Mouse (Mus musculus): Measurements from ENCODE around the gene Irf7.

DNA sequence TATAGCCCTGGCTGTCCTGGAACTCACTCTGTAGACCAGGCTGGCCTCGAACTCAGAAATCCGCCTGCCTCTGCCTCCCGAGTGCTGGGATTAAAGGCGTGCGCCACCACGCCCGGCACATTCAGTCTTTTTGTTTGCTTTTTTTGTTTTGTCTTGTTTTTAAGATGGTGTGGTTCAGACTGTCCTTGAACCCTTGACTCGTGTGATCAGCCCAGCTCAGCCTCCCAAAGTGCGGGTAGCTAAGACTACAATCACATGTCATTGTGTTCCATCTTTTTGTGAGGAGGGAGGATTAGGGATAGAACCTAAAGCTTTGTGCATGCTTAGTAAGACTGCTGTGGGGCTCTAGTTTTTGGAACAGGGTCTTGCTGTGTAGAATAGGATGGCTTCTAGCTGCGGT, 34.7 kb downstream of the Irf7 start:
- no peak for TF ChIP-seq CTCF (IDR thresholded peaks at IDR 0.05; ENCODE audit: borderline replicate concordance, extremely low read depth, insufficient read depth, insufficient read length)
- TF ChIP-seq POLR2A (IDR thresholded peaks at IDR 0.05; ENCODE audit: borderline replicate concordance, extremely low read depth, insufficient read depth, insufficient read length, poor library complexity, severe bottlenecking), result no peak

Measured in brain, embryonic 14.5 days (tissue).